Mouse (Mus musculus) olfactory bulb, adult 2 months (tissue): Measurements from ENCODE around the gene Pknox1.

Experiments
- CTCF ChIP-seq: fragments of 200-500 bp; IDR thresholded peaks from 2 replicates; pipeline ENCODE4 v1.5.1; 2012; ENCODE audit warnings: low read depth, mild to moderate bottlenecking, low read length, moderate library complexity; ENCODE audit not compliant: insufficient read depth
- POLR2A ChIP-seq: fragments of 200-500 bp; IDR thresholded peaks from 2 replicates; pipeline ENCODE4 v1.6.1; 2012; ENCODE audit warnings: mild to moderate bottlenecking, low read depth, low read length, moderate library complexity; ENCODE audit not compliant: insufficient read depth

GRCm38 (mm10) chr17:31653277-31653676, 88.7 kb downstream of the Pknox1 start:
- TF ChIP-seq CTCF = no peak
- no peak for TF ChIP-seq POLR2A
